Mouse (Mus musculus): Measurements from ENCODE around the gene Grtp1. TPM values are rescaled to one million over a fixed set of nuclear protein-coding genes. Genes with fewer than 3 reads are reported as not detected.

Grtp1 gene
- total RNA-seq, 2 experiments from 2014 or later: 8.2 to 10.6 TPM

Small RNA genes within 50 kb of the gene (microRNA-seq; reads per million reads assigned to microRNA genes)
- gene Mir1968 (3.8 reads per million, percentile 13 among the genes with 10 or more reads in this experiment), gene Mir7065 (not detected)

Other genes starting within 250 kb of the Grtp1 start
- gene F7, start 174.6 kb downstream of the Grtp1 start, total RNA-seq (2021): under 1 TPM in 1 of 2 experiments, not detected in 1; 0.18 TPM
- gene F10, start 163.3 kb downstream of the Grtp1 start, total RNA-seq (2021): 1 to 10 TPM in 1 of 2 experiments, not detected in 1; 1.7 TPM
- under 1 TPM; 0.12 to 0.49 TPM for gene Proz, start 139.7 kb downstream of the Grtp1 start, total RNA-seq (2021)
- 10 to 100 TPM; 13.9 to 15.9 TPM for gene Pcid2, start 95.2 kb downstream of the Grtp1 start, total RNA-seq (2021)
- 100 to 1,000 TPM in 1 of 2 experiments, 10 to 100 TPM in 1; 99.9 to 112 TPM for gene Cul4a, start 95.0 kb downstream of the Grtp1 start, total RNA-seq (2021)
- 100 to 1,000 TPM; 265 to 276 TPM for gene Lamp1, start 41.5 kb downstream of the Grtp1 start, total RNA-seq (2021)
- gene Adprhl1, start 53.5 kb upstream of the Grtp1 start, total RNA-seq (2021): 10 to 100 TPM; 78.0 to 80.2 TPM
- gene Dcun1d2, start 87.5 kb upstream of the Grtp1 start, total RNA-seq (2021): 10 to 100 TPM; 28.5 to 29.2 TPM
- 10 to 100 TPM; 21.7 to 22.6 TPM for gene Tmco3, start 87.6 kb upstream of the Grtp1 start, total RNA-seq (2021)
- 10 to 100 TPM; 75.5 to 81.2 TPM for gene Tfdp1, start 138.1 kb upstream of the Grtp1 start, total RNA-seq (2021)
- not detected for gene Atp4b, start 196.2 kb upstream of the Grtp1 start, total RNA-seq (2021)
- not detected for gene Grk1, start 204.5 kb upstream of the Grtp1 start, total RNA-seq (2021)
- 1 to 10 TPM; 3.0 to 5.5 TPM for gene Tmem255b, start 234.6 kb upstream of the Grtp1 start, total RNA-seq (2021)

All from gastrocnemius, postnatal 4 days (tissue).